Mouse (Mus musculus) megakaryocyte, embryonic 14.5 days (primary cell): Measurements from ENCODE around the gene Tekt1.

Source experiments
- FLI1 ChIP-seq: IDR thresholded peaks from 2 replicates; pipeline ENCODE4 v1.6.1; 2012; ENCODE audit warnings: low read length, inconsistent platforms, mixed read lengths
- GATA1 ChIP-seq: IDR thresholded peaks from 3 replicates; pipeline ENCODE4 v1.6.1; 2012; ENCODE audit warnings: mixed read lengths, low read length, inconsistent platforms, borderline replicate concordance

- no peak for TF ChIP-seq GATA1
- no peak for TF ChIP-seq FLI1
These were observed 54.8 kb downstream of the Tekt1 start for GRCm38 (mm10) chr11:72307461-72307860.
